Mouse (Mus musculus) adrenal gland, adult 18-20 months (tissue): ENCODE measurements around the gene Dnajb3. TPM values are rescaled to one million over a fixed set of nuclear protein-coding genes. Genes with fewer than 3 reads are reported as not detected.

Experiments
- total RNA-seq, 2 experiments: library from RNA; stranded (reverse); gene quantifications; 1 replicate in 1 of 2; 2 replicates in 1 of 2; pipeline ENCODE4 v1.2.3; 2021

Dnajb3 gene
- total RNA-seq, 2 experiments from 2014 or later: 2.2 to 3.1 TPM

Other genes with a start within 250 kb of the Dnajb3 start
- 10 to 100 TPM; 19.8 to 21.4 TPM for gene Usp40, start 197.2 kb downstream of the Dnajb3 start, total RNA-seq
- under 1 TPM in 1 of 2 experiments, not detected in 1; 0.20 TPM for gene Ugt1a10, start 150.4 kb downstream of the Dnajb3 start, total RNA-seq
- gene Ugt1a9, start 135.0 kb downstream of the Dnajb3 start, total RNA-seq: not detected
- not detected for gene Ugt1a8, start 118.0 kb downstream of the Dnajb3 start, total RNA-seq
- 1 to 10 TPM; 1.8 to 3.6 TPM for gene Ugt1a7c, start 110.7 kb downstream of the Dnajb3 start, total RNA-seq
- 10 to 100 TPM in 1 of 2 experiments, 1 to 10 TPM in 1; 3.5 to 12.0 TPM for gene Ugt1a6b, start 102.5 kb downstream of the Dnajb3 start, total RNA-seq
- gene Ugt1a6a, start 71.0 kb downstream of the Dnajb3 start, total RNA-seq: 10 to 100 TPM in 1 of 2 experiments, 1 to 10 TPM in 1; 9.8 to 20.9 TPM
- under 1 TPM in 1 of 2 experiments, not detected in 1; 0.26 TPM for gene Ugt1a5, start 39.8 kb downstream of the Dnajb3 start, total RNA-seq
- gene Ugt1a2, start 5.2 kb downstream of the Dnajb3 start, total RNA-seq: 1 to 10 TPM in 1 of 2 experiments, not detected in 1; 1.3 TPM
- 10 to 100 TPM in 1 of 2 experiments, under 1 TPM in 1; 0.22 to 77.3 TPM for gene Ugt1a1, start 6.2 kb upstream of the Dnajb3 start, total RNA-seq
- under 1 TPM; 0.33 to 0.51 TPM for gene Mroh2a, start 21.2 kb upstream of the Dnajb3 start, total RNA-seq
- gene Hjurp, start 71.9 kb upstream of the Dnajb3 start, total RNA-seq: 10 to 100 TPM; 21.7 to 27.4 TPM
- not detected for gene Trpm8, start 71.9 kb upstream of the Dnajb3 start, total RNA-seq
- under 1 TPM in 1 of 2 experiments, not detected in 1; 0.63 TPM for gene Spp2, start 201.2 kb upstream of the Dnajb3 start, total RNA-seq